Mouse (Mus musculus) T-helper 2 cell (primary cell): ENCODE data around the gene Zfp512b.

Experiments used
- in situ Hi-C: fragments of 300-600 bp; cut with MboI, MseI; formaldehyde crosslinking; loops from one replicate; pipeline ENCODE4 v1.15.1; 2025; ENCODE audit warnings: high pct_unique_total_duplicates

Gene Zfp512b

GRCm38 (mm10) chr2:181589732-181590105 lies 2.9 kb downstream of the Zfp512b start:
- in situ Hi-C loops: loop anchor here (5.0 kb wide), 1 partner anchor 197 kb away; no protein-coding TSS in a partner anchor

DNA sequence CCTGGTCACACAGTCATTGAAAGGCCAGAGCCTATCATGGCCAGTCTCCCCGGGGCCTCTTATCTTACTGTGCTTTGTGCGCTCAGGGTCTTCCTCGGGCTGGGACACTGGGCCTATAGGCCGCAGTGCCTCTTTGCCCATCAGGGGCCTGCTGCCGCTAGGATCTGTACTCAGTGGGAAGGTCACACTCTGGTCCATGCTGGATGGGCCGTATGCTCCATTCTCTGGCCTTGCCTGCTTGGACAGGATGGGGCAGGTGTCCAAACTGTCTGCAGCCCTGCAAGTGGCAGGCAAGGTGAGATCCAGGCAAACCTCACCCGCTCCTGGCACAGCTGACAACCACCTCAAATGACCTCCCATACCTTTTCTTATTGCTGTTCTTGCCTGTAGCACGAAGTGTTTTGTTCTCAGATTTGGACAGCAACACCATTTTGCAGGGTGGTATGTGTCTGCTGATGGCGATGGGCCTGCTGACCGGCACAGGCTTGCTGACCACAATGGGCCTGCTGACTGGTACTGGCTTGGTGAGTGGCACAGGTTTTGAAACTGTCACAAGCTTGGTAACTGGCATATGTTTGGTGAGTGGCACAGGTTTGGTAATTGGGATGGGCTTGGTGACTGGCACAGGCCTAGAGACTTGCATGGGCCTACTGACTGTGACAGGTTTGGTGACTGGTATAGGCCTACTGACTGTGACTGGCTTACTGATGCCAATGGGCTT lies 3.4 kb downstream of the Zfp512b start:
- in situ Hi-C loops: loop anchor here (5.0 kb wide), 1 partner anchor 197 kb away; no protein-coding TSS in a partner anchor

DNA sequence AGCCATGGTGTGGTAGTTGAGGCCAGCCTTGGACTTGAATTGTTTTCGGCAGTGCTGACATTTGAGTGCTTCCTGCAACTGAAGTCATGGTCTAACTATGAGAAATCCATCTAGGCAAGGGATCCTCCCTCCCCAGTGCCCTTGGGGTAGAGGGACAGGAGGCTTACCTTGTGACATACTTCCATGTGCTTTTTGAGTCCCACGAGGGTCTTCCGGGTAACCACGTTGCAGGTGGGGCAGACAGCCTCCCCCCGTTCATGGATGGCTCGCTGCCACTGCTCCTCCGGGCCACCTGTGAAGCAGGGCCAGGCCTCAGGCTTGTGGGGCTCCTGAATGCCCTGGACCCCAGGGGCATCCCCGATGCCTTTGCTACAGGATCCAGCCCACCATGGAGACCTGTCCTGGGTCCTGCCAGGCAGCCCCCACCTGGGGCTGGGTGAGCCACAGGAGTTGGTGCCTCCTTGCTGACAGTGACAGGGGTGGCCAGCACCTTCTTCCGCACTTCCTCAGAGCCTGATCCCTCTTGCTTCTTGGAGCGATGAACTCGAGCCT lies 4.3 kb downstream of the Zfp512b start:
- in situ Hi-C loops: loop anchor here (5.0 kb wide), 1 partner anchor 196 kb away; no protein-coding TSS in a partner anchor

DNA sequence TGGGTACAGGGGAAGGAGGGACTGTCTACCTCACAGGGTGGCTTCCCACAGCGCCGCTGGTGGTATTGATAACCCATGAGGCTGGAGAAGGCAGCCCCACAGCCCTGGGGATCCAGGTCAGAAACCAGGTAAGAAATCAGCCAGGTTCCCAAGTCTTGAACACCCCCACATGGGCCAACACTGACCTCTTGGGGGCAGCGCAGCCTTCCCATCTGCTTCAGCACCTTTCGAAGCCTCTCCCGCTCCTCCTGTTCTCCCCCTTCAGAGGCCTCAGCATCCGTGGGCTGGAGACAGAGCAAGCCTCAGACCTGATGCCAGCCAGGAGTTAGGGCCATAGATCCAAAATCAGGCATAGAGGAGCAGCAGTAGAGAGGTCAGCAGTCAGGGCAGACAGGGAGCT lies 4.8 kb downstream of the Zfp512b start:
- in situ Hi-C loops: loop anchor here (5.0 kb wide), 1 partner anchor 195 kb away; no protein-coding TSS in a partner anchor

- in situ Hi-C loops: loop anchor here (5.0 kb wide), 1 partner anchor 194 kb away; no protein-coding TSS in a partner anchor
These were observed 6.5 kb downstream of the Zfp512b start for GRCm38 (mm10) chr2:181586124-181586523.

DNA sequence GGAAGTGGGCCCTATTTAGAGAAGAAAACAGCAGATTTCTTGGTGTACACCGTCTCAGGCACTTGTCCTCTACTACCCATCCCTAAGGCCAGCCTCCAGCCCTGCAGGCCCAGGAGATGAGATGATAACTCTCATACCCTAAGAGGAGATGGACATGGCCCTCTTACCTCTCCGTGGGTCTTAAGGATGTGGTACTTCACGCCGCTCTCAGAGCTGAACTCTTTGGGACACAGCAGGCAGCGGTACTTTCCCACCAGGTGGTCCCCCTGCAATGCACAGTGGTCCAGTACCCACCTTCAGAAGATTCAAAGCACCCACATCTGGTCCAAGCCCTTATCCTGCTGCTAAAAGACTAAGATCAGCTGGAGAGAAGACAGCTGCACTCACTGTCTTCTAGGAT lies 7.1 kb downstream of the Zfp512b start:
- in situ Hi-C loops: loop anchor here (5.0 kb wide), 1 partner anchor 193 kb away; no protein-coding TSS in a partner anchor

- in situ Hi-C loops: loop anchor here (5.0 kb wide), 1 partner anchor 93 kb away; no protein-coding TSS in a partner anchor
These were observed 8.1 kb downstream of the Zfp512b start, which contains the start of gene Uckl1 for GRCm38 (mm10) chr2:181584411-181584942. Uckl1 (minus strand) TSS chr2:181584892.

GRCm38 (mm10) chr2:181583460-181584257 lies 8.9 kb downstream of the Zfp512b start:
- in situ Hi-C loops: loop anchor here (5.0 kb wide), 1 partner anchor 94 kb away; no protein-coding TSS in a partner anchor

DNA sequence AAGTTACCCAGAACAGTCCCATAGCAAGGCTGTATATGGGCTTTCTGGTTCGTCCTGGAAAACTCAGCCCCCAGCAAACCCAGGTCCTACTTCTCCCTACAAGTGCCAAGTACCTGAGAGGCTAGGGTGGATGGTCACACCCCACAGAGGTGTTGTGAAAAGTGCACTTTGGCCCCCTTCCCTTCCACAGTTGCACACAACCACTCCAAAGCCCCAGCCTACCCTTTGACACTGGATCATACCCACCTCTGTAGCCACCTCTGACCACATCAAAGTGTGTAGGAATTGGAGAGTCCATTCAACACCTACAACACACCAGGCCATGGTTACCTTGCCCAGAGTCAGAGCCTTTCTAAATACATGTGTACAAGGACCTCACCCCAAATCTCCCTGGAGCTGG lies 9.7 kb downstream of the Zfp512b start:
- in situ Hi-C loops: loop anchor here (5.0 kb wide), 1 partner anchor 94 kb away; no protein-coding TSS in a partner anchor

DNA sequence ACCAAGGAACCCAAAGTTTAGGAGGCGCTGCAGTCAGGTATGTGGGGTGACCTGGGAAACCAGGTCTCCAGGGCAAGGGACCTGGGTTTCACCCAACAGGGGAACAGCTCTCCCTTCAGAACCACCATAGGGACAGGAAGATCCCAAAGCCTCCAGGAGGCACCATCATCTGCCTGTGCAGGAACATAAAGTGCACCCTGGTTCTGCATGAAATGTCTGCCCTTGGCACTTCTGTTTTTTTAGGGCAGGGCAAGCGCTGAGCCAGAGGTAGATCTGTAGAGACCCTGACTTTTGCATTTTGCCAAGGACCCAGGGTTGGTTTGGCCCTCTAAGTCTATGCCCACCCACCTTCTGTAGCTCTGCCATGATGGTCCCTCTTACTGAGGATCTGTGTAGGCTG lies 10.2 kb downstream of the Zfp512b start:
- in situ Hi-C loops: loop anchor here (5.0 kb wide), 1 partner anchor 95 kb away; no protein-coding TSS in a partner anchor

DNA sequence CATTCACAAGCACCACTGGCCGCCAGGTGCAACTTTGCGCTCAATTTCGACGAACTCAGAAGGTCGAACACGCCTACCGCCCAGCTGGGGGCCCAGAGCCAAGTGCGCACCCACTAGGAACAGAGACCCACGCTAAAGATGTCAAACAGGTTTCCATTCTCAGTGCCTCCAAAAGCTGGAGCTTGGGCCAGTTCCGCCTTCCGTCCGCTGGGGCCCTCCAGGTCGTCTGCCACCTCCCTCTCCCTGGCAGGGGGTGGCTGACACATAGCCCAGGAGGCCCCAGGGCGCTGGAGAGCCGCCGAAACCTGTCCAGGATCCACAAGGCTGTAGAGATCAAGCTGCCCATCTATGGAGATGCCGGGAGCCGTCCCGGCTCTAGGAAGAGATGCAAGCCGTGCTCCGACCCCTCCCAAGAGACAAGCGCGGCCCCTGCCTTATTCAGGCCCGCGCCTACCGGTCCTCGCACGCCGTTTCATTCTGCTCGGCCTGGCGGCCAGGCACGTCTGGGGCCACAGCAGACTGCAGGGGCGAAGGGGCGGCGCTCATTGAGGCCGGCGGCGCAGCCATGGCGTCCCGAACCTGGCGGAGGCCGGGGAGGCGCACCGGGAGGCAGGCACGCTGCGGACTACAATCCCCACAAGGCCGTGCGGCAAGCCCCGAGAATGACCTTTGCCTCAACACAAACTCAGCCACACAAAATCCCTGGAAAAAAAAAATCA lies 11.0 kb downstream of the Zfp512b start:
- in situ Hi-C loops: loop anchor here (5.0 kb wide), 1 partner anchor 96 kb away; no protein-coding TSS in a partner anchor

DNA sequence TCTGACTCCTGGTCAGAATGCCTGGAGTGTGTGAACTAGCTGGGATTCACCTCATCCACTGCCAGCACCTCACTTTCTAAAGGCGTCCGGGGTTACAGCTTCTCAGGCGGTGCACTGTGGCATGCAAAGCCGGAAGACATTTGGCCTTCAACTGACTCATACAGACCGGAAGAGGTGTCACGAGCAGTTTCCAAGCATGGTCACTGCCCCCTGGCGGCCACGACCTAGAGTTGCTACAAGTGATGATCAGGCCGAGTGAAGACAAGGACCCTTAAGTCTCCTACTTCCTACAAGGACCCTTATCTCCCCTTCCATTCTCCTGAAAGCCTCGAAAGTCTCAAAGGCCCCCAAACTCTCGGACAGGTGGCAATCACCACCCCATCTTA lies 11.6 kb downstream of the Zfp512b start:
- in situ Hi-C loops: loop anchor here (5.0 kb wide), 1 partner anchor 96 kb away; no protein-coding TSS in a partner anchor

DNA sequence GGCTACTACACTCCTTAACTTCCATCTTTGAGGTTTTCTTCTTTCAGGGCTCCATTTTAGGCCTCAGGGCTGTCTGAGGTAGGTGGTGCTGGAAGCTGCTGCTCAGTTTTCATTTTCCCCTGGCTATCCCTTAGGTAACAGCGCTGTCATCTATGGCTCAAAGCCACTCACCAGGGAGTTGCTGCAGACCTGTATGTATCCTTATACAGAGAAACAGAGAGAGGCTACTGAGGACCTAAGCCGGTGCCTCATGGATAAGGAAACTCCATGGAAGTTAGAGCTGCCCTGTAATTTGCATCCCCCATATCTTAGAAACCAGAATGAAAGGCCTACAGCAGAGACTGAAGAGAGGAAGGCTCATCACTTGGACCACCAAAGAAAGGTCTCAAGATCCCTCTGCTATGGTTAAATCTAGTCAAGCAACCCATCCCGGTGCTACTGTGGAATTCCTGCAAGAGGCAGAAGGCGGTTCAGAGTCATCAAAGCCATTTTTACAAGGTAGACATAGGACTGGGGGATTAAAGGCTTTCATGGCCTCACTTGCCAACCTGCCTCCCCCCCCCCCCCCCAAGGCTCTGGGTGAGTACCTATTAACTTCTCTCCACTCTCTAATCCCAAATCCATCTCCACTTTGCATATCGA lies 12.4 kb downstream of the Zfp512b start:
- in situ Hi-C loops: loop anchor here (5.0 kb wide), 1 partner anchor 97 kb away; no protein-coding TSS in a partner anchor

- in situ Hi-C loops: loop anchor here (5.0 to 10.0 kb wide), 2 partner anchors 98 to 165 kb away; no protein-coding TSS in a partner anchor
These were observed 12.9 kb downstream of the Zfp512b start for GRCm38 (mm10) chr2:181579681-181580080.

DNA sequence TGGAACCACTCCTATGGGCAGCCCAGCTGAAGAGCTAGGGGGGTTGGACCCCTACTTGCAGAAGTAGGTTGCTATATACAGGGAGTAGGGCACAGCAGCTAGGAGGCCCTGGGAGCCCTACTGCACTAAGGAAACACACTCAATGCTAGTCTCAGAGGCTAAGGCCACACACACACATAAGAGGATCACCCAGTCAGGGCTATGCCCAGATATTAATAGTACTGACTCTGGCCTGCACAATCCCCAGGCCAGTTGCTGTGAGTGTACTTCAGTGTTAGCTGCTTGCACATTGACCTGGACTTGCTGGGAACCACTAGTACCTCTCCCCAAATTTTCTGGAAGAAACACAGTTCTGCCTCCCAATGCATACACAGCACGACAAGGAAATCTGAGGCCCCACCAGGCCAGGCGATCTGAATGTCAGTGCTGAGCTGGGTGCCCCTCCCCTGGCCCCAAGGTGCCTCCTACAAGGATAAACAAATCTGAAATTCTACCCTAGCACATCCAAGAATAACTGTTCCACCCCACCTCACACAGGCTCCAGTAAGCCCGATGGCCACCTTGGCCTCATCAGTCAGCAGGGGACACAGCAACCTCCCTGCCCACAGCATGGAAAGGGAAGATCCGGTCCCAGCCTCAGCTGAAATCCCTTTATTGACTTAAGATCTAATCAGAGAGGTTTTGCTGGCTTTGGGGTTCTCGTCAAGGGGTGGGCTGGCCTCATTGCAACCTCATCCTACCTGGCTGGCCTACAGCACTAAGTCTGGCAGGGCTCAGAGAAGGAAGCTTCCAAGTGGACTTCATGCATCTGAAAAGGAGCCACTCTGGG lies 13.6 kb downstream of the Zfp512b start:
- in situ Hi-C loops: loop anchor here (10.0 kb wide), 1 partner anchor 164 kb away; no protein-coding TSS in a partner anchor

- in situ Hi-C loops: loop anchor here (10.0 kb wide), 1 partner anchor 163 kb away; no protein-coding TSS in a partner anchor
These were observed 14.5 kb downstream of the Zfp512b start for GRCm38 (mm10) chr2:181577981-181578581.

- in situ Hi-C loops: loop anchor here (10.0 kb wide), 1 partner anchor 162 kb away; no protein-coding TSS in a partner anchor
These were observed 15.5 kb downstream of the Zfp512b start for GRCm38 (mm10) chr2:181577126-181577525.

GRCm38 (mm10) chr2:181576613-181577012 lies 16.0 kb downstream of the Zfp512b start:
- in situ Hi-C loops: loop anchor here (10.0 kb wide), 1 partner anchor 162 kb away; no protein-coding TSS in a partner anchor
